ENCODE assay signal across 17 mouse cellular contexts in genomic region chr16:22848331-22848730, GRCm38 (mm10). TPM values are rescaled to one million over a fixed set of nuclear protein-coding genes. Genes with fewer than 3 reads are reported as not detected.
"Had no signal": no experiment of that assay in that cellular context is flagged by ENCODE, and none has a peak within 500 bp of the region (broad histone marks: within the 10 kb centered on the region; RNA-seq: fewer than 3 reads in every experiment).

No protein-coding gene starts in this region.

- H3K4me2 ChIP-seq: liver, embryonic 11.5 days; liver, embryonic 15.5 days; lung, embryonic 15.5 days; midbrain, embryonic 11.5 days; midbrain, embryonic 15.5 days; neural tube, embryonic 12.5 days had no signal

- ATAC-seq: midbrain, embryonic 15.5 days had no signal

- DNase-seq: kidney, postnatal 36 days; layer of hippocampus, adult 9-11 months; lung, postnatal 14 days; thymus, adult 2 months; thymus, postnatal 25 days had no signal

- H3K36me3 ChIP-seq: lung, embryonic 15.5 days; midbrain, embryonic 15.5 days; neural tube, embryonic 12.5 days had no signal

- H3K4me1 ChIP-seq: neural tube, embryonic 12.5 days had no signal

- H3K27me3 ChIP-seq: liver, embryonic 15.5 days; lung, embryonic 15.5 days; megakaryocyte, embryonic 14.5 days; midbrain, embryonic 15.5 days; neural tube, embryonic 12.5 days had no signal

- H3K9me3 ChIP-seq: limb, embryonic 10.5 days; liver, embryonic 15.5 days; lung, embryonic 15.5 days; megakaryocyte, embryonic 14.5 days; midbrain, embryonic 15.5 days; neural tube, embryonic 12.5 days had no signal

- H3K9ac ChIP-seq: liver, embryonic 15.5 days; lung, embryonic 15.5 days; midbrain, embryonic 15.5 days; neural tube, embryonic 12.5 days had no signal

- H3K27ac ChIP-seq: limb, embryonic 10.5 days; liver, embryonic 15.5 days; lung, embryonic 15.5 days; macrophage; midbrain, embryonic 15.5 days; neural tube, embryonic 12.5 days; stomach, postnatal 0 days had no signal

- H3K4me3 ChIP-seq: limb, embryonic 10.5 days; liver, embryonic 15.5 days; lung, embryonic 15.5 days; megakaryocyte, embryonic 14.5 days; midbrain, embryonic 15.5 days; neural tube, embryonic 12.5 days had no signal

RNA-seq across cellular contexts. Expression of gene Crygs, which starts 37.0 kb away (rescaled TPM):
- polyA plus RNA-seq: limb, embryonic 10.5 days; limb, embryonic 14.5 days; liver, embryonic 11.5 days; lung, embryonic 15.5 days; macrophage; midbrain, embryonic 15.5 days; neural tube, embryonic 12.5 days; thymus, adult 2 months; urinary bladder, adult 2 months had no signal

RNA-seq across cellular contexts. Expression of gene Ahsg, which starts 42.7 kb away (rescaled TPM):
- polyA plus RNA-seq: limb, embryonic 10.5 days; macrophage; midbrain, embryonic 15.5 days had no signal
